Mouse (Mus musculus): ENCODE results near the gene Ppp1r13l. TPM values are rescaled to one million over a fixed set of nuclear protein-coding genes. Genes with fewer than 3 reads are reported as not detected.

The Ppp1r13l gene
- polyA plus RNA-seq, 1 experiment: 21.5 TPM

- Histone ChIP-seq H3K27me3 (ENCODE audit: control insufficient read depth, insufficient read depth, insufficient read length) (peaks cover 8% of the 10 kb centered on the region), H3K79me3 (ENCODE audit: low read depth) (no peaks in the 10 kb centered on the region), H3ac (ENCODE audit: control insufficient read depth, insufficient read length, low read depth) (no peak overlapping the region), H3K36me3 (ENCODE audit: control insufficient read depth, insufficient read depth) (no peaks in the 10 kb centered on the region), H3K4me3 (ENCODE audit: insufficient read depth, poor library complexity, severe bottlenecking) (no peak overlapping the region), H3K79me2 (ENCODE audit: control insufficient read depth, insufficient read depth) (no peaks in the 10 kb centered on the region)
- TF ChIP-seq MYOG (IDR thresholded peaks at IDR 0.05; ENCODE audit: control insufficient read depth, extremely low read depth, insufficient read length): no peak
- TF ChIP-seq CEBPB (IDR thresholded peaks at IDR 0.05; ENCODE audit: low read depth): no peak
- no peak for TF ChIP-seq MYOD1 (IDR thresholded peaks at IDR 0.05; ENCODE audit: control insufficient read depth, insufficient read length, low read depth)
- no peak for TF ChIP-seq FOSL1 (IDR thresholded peaks at IDR 0.05; ENCODE audit: insufficient read depth, low read length, poor library complexity, severe bottlenecking)
- no peak for TF ChIP-seq CTCF (IDR thresholded peaks at IDR 0.05; ENCODE audit: control insufficient read depth, insufficient read depth, insufficient read length)
- TF ChIP-seq MAX (IDR thresholded peaks at IDR 0.05): no peak
- TF ChIP-seq USF1 (IDR thresholded peaks at IDR 0.05; ENCODE audit: low read depth): no peak
Measured at GRCm38 (mm10) chr7:19420821-19421636, 61.5 kb downstream of the Ppp1r13l start.

- no peak overlapping the region for H3ac ChIP-seq (ENCODE audit: control insufficient read depth, insufficient read length, low read depth)
- no peaks in the 10 kb centered on the region for H3K36me3 ChIP-seq (ENCODE audit: control insufficient read depth, insufficient read depth)
- no peaks in the 10 kb centered on the region for H3K79me2 ChIP-seq (ENCODE audit: control insufficient read depth, insufficient read depth)
- H3K4me3 ChIP-seq (ENCODE audit: insufficient read depth, poor library complexity, severe bottlenecking): no peak overlapping the region
- H3K27me3 ChIP-seq (ENCODE audit: control insufficient read depth, insufficient read depth, insufficient read length): peaks cover 8% of the 10 kb centered on the region
- TF ChIP-seq USF1 (IDR thresholded peaks at IDR 0.05; ENCODE audit: low read depth) (no peak), MYOD1 (IDR thresholded peaks at IDR 0.05; ENCODE audit: control insufficient read depth, insufficient read length, low read depth) (no peak), CEBPB (IDR thresholded peaks at IDR 0.05; ENCODE audit: low read depth) (no peak), MAX (IDR thresholded peaks at IDR 0.05) (no peak), MYOG (IDR thresholded peaks at IDR 0.05; ENCODE audit: control insufficient read depth, extremely low read depth, insufficient read length) (no peak), CTCF (IDR thresholded peaks at IDR 0.05; ENCODE audit: control insufficient read depth, insufficient read depth, insufficient read length) (no peak), FOSL1 (IDR thresholded peaks at IDR 0.05; ENCODE audit: insufficient read depth, low read length, poor library complexity, severe bottlenecking) (no peak)
- no peaks in the 10 kb centered on the region for H3K79me3 ChIP-seq (ENCODE audit: low read depth)
Measured at GRCm38 (mm10) chr7:19423083-19423482, 63.5 kb downstream of the Ppp1r13l start.

- Histone ChIP-seq H3K79me3 (ENCODE audit: low read depth) (no peaks in the 10 kb centered on the region), H3K27me3 (ENCODE audit: control insufficient read depth, insufficient read depth, insufficient read length) (peaks cover 8% of the 10 kb centered on the region), H3ac (ENCODE audit: control insufficient read depth, insufficient read length, low read depth) (no peak overlapping the region), H3K79me2 (ENCODE audit: control insufficient read depth, insufficient read depth) (no peaks in the 10 kb centered on the region), H3K4me3 (ENCODE audit: insufficient read depth, poor library complexity, severe bottlenecking) (no peak overlapping the region), H3K36me3 (ENCODE audit: control insufficient read depth, insufficient read depth) (no peaks in the 10 kb centered on the region)
- TF ChIP-seq USF1 (IDR thresholded peaks at IDR 0.05; ENCODE audit: low read depth) (no peak), MAX (IDR thresholded peaks at IDR 0.05) (no peak), CEBPB (IDR thresholded peaks at IDR 0.05; ENCODE audit: low read depth) (no peak), MYOG (IDR thresholded peaks at IDR 0.05; ENCODE audit: control insufficient read depth, extremely low read depth, insufficient read length) (no peak)
Measured at GRCm38 (mm10) chr7:19424051-19424450, 64.5 kb downstream of the Ppp1r13l start.

- Histone ChIP-seq H3K79me3 (ENCODE audit: low read depth) (no peaks in the 10 kb centered on the region), H3ac (ENCODE audit: control insufficient read depth, insufficient read length, low read depth) (no peak overlapping the region), H3K27me3 (ENCODE audit: control insufficient read depth, insufficient read depth, insufficient read length) (no peaks in the 10 kb centered on the region), H3K4me3 (ENCODE audit: insufficient read depth, poor library complexity, severe bottlenecking) (no peak overlapping the region), H3K79me2 (ENCODE audit: control insufficient read depth, insufficient read depth) (no peaks in the 10 kb centered on the region), H3K36me3 (ENCODE audit: control insufficient read depth, insufficient read depth) (no peaks in the 10 kb centered on the region)
- no peak for TF ChIP-seq FOSL1 (IDR thresholded peaks at IDR 0.05; ENCODE audit: insufficient read depth, low read length, poor library complexity, severe bottlenecking)
- TF ChIP-seq CTCF (IDR thresholded peaks at IDR 0.05; ENCODE audit: control insufficient read depth, insufficient read depth, insufficient read length): no peak
- TF ChIP-seq MAX (IDR thresholded peaks at IDR 0.05): no peak
- TF ChIP-seq CEBPB (IDR thresholded peaks at IDR 0.05; ENCODE audit: low read depth): no peak
- no peak for TF ChIP-seq MYOG (IDR thresholded peaks at IDR 0.05; ENCODE audit: control insufficient read depth, extremely low read depth, insufficient read length)
- no peak for TF ChIP-seq MYOD1 (IDR thresholded peaks at IDR 0.05; ENCODE audit: control insufficient read depth, insufficient read length, low read depth)
- no peak for TF ChIP-seq USF1 (IDR thresholded peaks at IDR 0.05; ENCODE audit: low read depth)
Measured at GRCm38 (mm10) chr7:19426349-19426748, 66.8 kb downstream of the Ppp1r13l start.

GRCm38 (mm10) chr7:19426888-19427287, 67.3 kb downstream of the Ppp1r13l start:
- no peaks in the 10 kb centered on the region for H3K79me3 ChIP-seq (ENCODE audit: low read depth)
- TF ChIP-seq MYOD1 (IDR thresholded peaks at IDR 0.05; ENCODE audit: control insufficient read depth, insufficient read length, low read depth) (no peak), CTCF (IDR thresholded peaks at IDR 0.05; ENCODE audit: control insufficient read depth, insufficient read depth, insufficient read length) (no peak), MYOG (IDR thresholded peaks at IDR 0.05; ENCODE audit: control insufficient read depth, extremely low read depth, insufficient read length) (no peak), FOSL1 (IDR thresholded peaks at IDR 0.05; ENCODE audit: insufficient read depth, low read length, poor library complexity, severe bottlenecking) (no peak), USF1 (IDR thresholded peaks at IDR 0.05; ENCODE audit: low read depth) (peak; percentile 58)
- H3K27me3 ChIP-seq (ENCODE audit: control insufficient read depth, insufficient read depth, insufficient read length): no peaks in the 10 kb centered on the region
- no peak overlapping the region for H3K4me3 ChIP-seq (ENCODE audit: insufficient read depth, poor library complexity, severe bottlenecking)
- H3K79me2 ChIP-seq (ENCODE audit: control insufficient read depth, insufficient read depth): no peaks in the 10 kb centered on the region
- H3ac ChIP-seq (ENCODE audit: control insufficient read depth, insufficient read length, low read depth): no peak overlapping the region
- H3K36me3 ChIP-seq (ENCODE audit: control insufficient read depth, insufficient read depth): no peaks in the 10 kb centered on the region

Small RNAs within 50 kb of the gene (microRNA-seq; reads per million reads assigned to microRNA genes)
- not detected for gene Mir343 (ENCODE audit: borderline microRNAs expressed)

Other genes starting within 250 kb of the Ppp1r13l start
- not detected for gene Gm4969, start 241.4 kb upstream of the Ppp1r13l start, polyA plus RNA-seq (2012; fragmentation: generic; extraction: Trizol)
- gene Fbxo46, start 239.9 kb upstream of the Ppp1r13l start, polyA plus RNA-seq (2012; fragmentation: generic; extraction: Trizol): 7.4 TPM
- 12.3 TPM for gene Qpctl, start 210.5 kb upstream of the Ppp1r13l start, polyA plus RNA-seq (2012; fragmentation: generic; extraction: Trizol)
- gene Snrpd2, start 210.0 kb upstream of the Ppp1r13l start, polyA plus RNA-seq (2012; fragmentation: generic; extraction: Trizol): 255 TPM
- 0.43 TPM for gene Gipr, start 193.6 kb upstream of the Ppp1r13l start, polyA plus RNA-seq (2012; fragmentation: generic; extraction: Trizol)
- 16.4 TPM for gene Eml2, start 183.3 kb upstream of the Ppp1r13l start, polyA plus RNA-seq (2012; fragmentation: generic; extraction: Trizol)
- gene Gpr4, start 147.2 kb upstream of the Ppp1r13l start, polyA plus RNA-seq (2012; fragmentation: generic; extraction: Trizol): 0.05 TPM
- gene Opa3, start 131.4 kb upstream of the Ppp1r13l start, polyA plus RNA-seq (2012; fragmentation: generic; extraction: Trizol): 27.5 TPM
- gene Vasp, start 87.9 kb upstream of the Ppp1r13l start, polyA plus RNA-seq (2012; fragmentation: generic; extraction: Trizol): 145 TPM
- 0.05 TPM for gene Ppm1n, start 79.7 kb upstream of the Ppp1r13l start, polyA plus RNA-seq (2012; fragmentation: generic; extraction: Trizol)
- gene Rtn2, start 77.1 kb upstream of the Ppp1r13l start, polyA plus RNA-seq (2012; fragmentation: generic; extraction: Trizol): 107 TPM
- gene Fosb, start 49.7 kb upstream of the Ppp1r13l start, polyA plus RNA-seq (2012; fragmentation: generic; extraction: Trizol): 1.4 TPM
- gene Ercc1, start 15.0 kb upstream of the Ppp1r13l start, polyA plus RNA-seq (2012; fragmentation: generic; extraction: Trizol): 151 TPM
- 25.6 TPM for gene Cd3eap, start 266 bp upstream of the Ppp1r13l start, polyA plus RNA-seq (2012; fragmentation: generic; extraction: Trizol)
- 9.7 TPM for gene Ercc2, start 22.3 kb downstream of the Ppp1r13l start, polyA plus RNA-seq (2012; fragmentation: generic; extraction: Trizol)
- 4.3 TPM for gene Klc3, start 44.4 kb downstream of the Ppp1r13l start, polyA plus RNA-seq (2012; fragmentation: generic; extraction: Trizol)
- 1.9 TPM for gene Ckm, start 45.0 kb downstream of the Ppp1r13l start, polyA plus RNA-seq (2012; fragmentation: generic; extraction: Trizol)
- gene Mark4, start 99.1 kb downstream of the Ppp1r13l start, polyA plus RNA-seq (2012; fragmentation: generic; extraction: Trizol): 12.9 TPM
- gene Exoc3l2, start 103.6 kb downstream of the Ppp1r13l start, polyA plus RNA-seq (2012; fragmentation: generic; extraction: Trizol): 0.01 TPM
- gene Bloc1s3, start 148.6 kb downstream of the Ppp1r13l start, polyA plus RNA-seq (2012; fragmentation: generic; extraction: Trizol): 4.8 TPM
- 23.2 TPM for gene Trappc6a, start 148.6 kb downstream of the Ppp1r13l start, polyA plus RNA-seq (2012; fragmentation: generic; extraction: Trizol)
- gene Nkpd1, start 158.1 kb downstream of the Ppp1r13l start, polyA plus RNA-seq (2012; fragmentation: generic; extraction: Trizol): 0.11 TPM
- 32.6 TPM for gene Ppp1r37, start 203.3 kb downstream of the Ppp1r13l start, polyA plus RNA-seq (2012; fragmentation: generic; extraction: Trizol)
- 1.9 TPM for gene Zfp296, start 217.5 kb downstream of the Ppp1r13l start, polyA plus RNA-seq (2012; fragmentation: generic; extraction: Trizol)
- 136 TPM for gene Gemin7, start 217.8 kb downstream of the Ppp1r13l start, polyA plus RNA-seq (2012; fragmentation: generic; extraction: Trizol)
- gene Clasrp, start 244.7 kb downstream of the Ppp1r13l start, polyA plus RNA-seq (2012; fragmentation: generic; extraction: Trizol): 19.0 TPM